Mouse (Mus musculus): ENCODE measurements around the gene Gxylt2. TPM values are rescaled to one million over a fixed set of nuclear protein-coding genes. Genes with fewer than 3 reads are reported as not detected.

The Gxylt2 gene
- polyA plus RNA-seq, 1 experiment from 2014 or later, result 1.3 TPM

DNA sequence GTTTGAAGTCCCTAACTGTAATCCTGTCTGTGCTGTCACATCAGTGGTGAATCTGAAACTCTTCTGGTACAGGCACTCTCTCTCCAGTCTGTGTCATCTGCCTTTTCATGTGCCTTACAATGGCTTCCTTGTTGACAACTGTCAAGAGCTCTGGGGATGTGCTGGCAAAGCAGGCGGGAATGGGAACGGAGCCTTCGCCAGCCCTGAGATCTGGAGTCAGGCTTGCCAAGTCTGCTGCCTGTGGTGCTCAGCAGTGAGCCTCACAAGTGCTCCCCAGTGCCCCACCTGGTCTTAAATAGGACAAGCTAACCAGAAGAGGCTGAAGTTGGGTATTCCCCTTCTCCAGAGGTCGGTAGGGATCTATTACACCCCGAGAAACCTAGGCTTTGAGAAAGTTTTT lies 3.8 kb upstream of the Gxylt2 start:
- no peaks in the 10 kb centered on the region for H3K9me3 ChIP-seq
- DNase-seq (ENCODE audit: extremely low spot score, low spot score), result no peak

DNA sequence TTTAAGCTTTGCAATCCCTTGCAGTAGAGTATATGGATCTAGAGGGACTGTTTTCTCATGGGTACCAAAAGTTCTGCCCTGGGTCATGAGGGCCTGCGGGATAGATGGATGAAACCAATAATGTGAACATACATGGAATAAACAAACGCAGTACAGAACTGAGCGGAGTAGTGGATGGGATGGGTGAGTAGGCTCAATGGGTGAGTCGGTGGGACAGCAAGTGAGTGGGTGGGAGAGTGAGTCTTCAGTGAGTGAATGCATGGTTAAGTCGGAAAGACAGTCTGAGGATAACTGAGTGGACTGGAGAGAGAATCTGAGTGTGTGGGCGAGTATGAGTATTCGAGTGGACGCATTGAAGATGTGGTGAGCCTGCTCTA lies 349 bp upstream of the Gxylt2 start:
- H3K9me3 ChIP-seq, result no peaks in the 10 kb centered on the region
- peak overlapping the region; percentile 84 for H3K4me3 ChIP-seq
- peaks cover 19% of the 10 kb centered on the region for H3K4me1 ChIP-seq
- no peaks in the 10 kb centered on the region for H3K36me3 ChIP-seq (replicated peaks)
- 35% methylated on average over 8 of the region's 8 CpGs for WGBS
- H3K27ac ChIP-seq, result peak overlapping the region; percentile 83; the same call in 1 of the 2 replicates
- no peak for DNase-seq (ENCODE audit: extremely low spot score, low spot score)
- H3K27me3 ChIP-seq (ENCODE audit: poor library complexity, severe bottlenecking), result peaks cover 64% of the 10 kb centered on the region

More for the DNA sequence above, 3.8 kb upstream of the Gxylt2 start:
- H3K4me1 ChIP-seq, result peaks cover 16% of the 10 kb centered on the region
- H3K4me3 ChIP-seq, result no peak overlapping the region
- peaks cover 37% of the 10 kb centered on the region for H3K27me3 ChIP-seq (ENCODE audit: poor library complexity, severe bottlenecking)
- H3K36me3 ChIP-seq (replicated peaks), result no peaks in the 10 kb centered on the region
- WGBS, result 79% methylated on average over 5 of the region's 5 CpGs
- no peak overlapping the region for H3K27ac ChIP-seq

DNA sequence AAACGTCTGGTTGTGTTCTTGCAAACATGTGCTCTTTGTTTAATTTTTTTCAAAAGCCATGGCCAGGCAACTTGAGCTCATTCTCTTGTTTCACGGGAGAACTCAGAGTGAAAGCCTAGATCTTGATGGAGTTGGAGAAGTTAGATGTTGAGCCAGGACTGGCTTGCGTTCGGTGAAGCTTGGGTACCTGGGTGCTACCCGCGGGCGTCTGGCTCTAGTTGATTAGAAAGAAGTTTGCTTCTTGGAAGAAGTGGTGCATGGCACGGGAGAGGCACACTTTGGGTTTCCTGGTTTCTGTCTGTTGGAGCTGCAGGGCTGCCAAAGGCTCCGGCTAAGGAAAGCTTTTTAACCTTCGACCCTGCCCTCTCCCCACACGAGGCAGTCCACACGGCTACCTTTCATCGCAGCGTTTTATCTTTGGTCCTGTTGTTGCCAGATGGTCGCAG lies 855 bp downstream of the Gxylt2 start:
- Histone ChIP-seq H3K4me3 (peak overlapping the region; percentile 84), H3K27ac (peak overlapping the region; percentile 83; the same call in 1 of the 2 replicates), H3K9me3 (no peaks in the 10 kb centered on the region), H3K4me1 (peaks cover 24% of the 10 kb centered on the region), H3K27me3 (ENCODE audit: poor library complexity, severe bottlenecking) (peaks cover 68% of the 10 kb centered on the region), H3K36me3 (replicated peaks) (no peaks in the 10 kb centered on the region)
- DNase-seq (ENCODE audit: extremely low spot score, low spot score), result peak; percentile 30
- WGBS, result 2% methylated on average over 15 of the region's 15 CpGs

DNA sequence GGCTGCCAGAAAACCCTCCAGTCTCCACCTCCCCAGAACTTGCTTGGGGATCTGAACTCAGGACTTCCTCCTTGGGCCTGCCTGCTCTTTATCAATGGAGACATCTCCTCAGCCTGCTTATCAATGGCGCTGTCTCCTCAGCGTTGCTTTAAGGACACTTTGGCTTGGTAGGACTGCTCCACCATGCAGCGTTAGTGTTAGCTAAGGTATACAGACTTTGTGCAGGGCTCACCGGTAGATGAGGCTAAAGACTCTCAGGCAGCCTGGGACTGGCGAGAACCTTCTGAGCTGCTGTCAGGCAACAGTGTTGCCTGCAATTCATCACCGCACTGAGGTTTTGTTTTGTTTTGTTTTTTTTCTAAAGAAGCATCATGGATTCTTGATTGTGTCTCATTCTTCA lies 2.3 kb downstream of the Gxylt2 start:
- 85% methylated on average over 6 of the region's 6 CpGs for WGBS
- Histone ChIP-seq H3K4me1 (peaks cover 24% of the 10 kb centered on the region), H3K9me3 (no peaks in the 10 kb centered on the region), H3K27me3 (ENCODE audit: poor library complexity, severe bottlenecking) (peaks cover 68% of the 10 kb centered on the region), H3K4me3 (no peak overlapping the region), H3K36me3 (replicated peaks) (no peaks in the 10 kb centered on the region), H3K27ac (no peak overlapping the region)
- DNase-seq (ENCODE audit: extremely low spot score, low spot score), result no peak

DNA sequence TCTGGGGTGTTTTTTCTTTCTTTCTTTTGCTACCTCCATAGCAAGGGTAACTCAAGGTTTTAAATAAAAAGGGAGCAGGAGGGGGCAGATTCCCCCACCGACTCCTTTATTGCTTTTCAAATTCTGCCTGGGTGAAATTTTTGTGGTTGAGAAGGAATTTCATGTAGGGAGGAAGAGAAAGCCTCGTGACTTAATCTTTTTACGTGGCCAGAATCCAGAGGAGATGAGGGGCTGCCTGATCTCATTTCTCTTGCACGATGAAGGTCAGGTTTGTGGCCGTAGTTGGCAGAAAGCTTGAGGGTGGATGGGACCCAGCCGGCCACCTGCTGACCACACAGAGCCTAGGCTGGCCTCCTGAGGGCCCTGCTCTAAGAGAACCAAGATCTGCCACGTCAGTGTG lies 3.0 kb downstream of the Gxylt2 start:
- no peak for DNase-seq (ENCODE audit: extremely low spot score, low spot score)
- Histone ChIP-seq H3K9me3 (no peaks in the 10 kb centered on the region), H3K4me3 (no peak overlapping the region), H3K4me1 (peaks cover 24% of the 10 kb centered on the region), H3K27ac (no peak overlapping the region), H3K36me3 (replicated peaks) (no peaks in the 10 kb centered on the region), H3K27me3 (ENCODE audit: poor library complexity, severe bottlenecking) (peaks cover 63% of the 10 kb centered on the region)
- 61% methylated on average over 7 of the region's 7 CpGs for WGBS

DNA sequence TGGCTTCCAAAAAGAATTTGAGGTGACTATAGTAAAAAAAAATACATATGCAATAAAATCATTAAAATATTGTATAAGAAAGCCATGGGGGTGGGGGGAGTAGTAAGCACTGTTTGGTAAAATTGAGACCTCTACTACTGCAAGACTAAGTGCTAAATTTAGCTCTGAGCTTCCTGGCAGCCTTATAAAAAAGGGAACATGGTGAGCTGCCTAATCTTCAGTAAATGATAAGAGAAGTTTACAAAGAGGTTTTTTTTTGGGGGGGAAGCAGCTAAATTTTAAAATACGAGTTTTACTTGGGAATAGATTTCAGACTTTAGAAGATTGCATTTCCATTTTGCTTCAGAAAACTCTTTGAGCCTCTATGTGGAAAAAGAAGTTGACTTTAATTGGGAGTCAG lies 3.7 kb downstream of the Gxylt2 start:
- Histone ChIP-seq H3K36me3 (replicated peaks) (no peaks in the 10 kb centered on the region), H3K27me3 (ENCODE audit: poor library complexity, severe bottlenecking) (peaks cover 56% of the 10 kb centered on the region), H3K4me1 (peaks cover 24% of the 10 kb centered on the region), H3K9me3 (no peaks in the 10 kb centered on the region), H3K4me3 (no peak overlapping the region), H3K27ac (no peak overlapping the region)
- DNase-seq (ENCODE audit: extremely low spot score, low spot score), result no peak
- 86% methylated on average over 1 of the region's 1 CpGs for WGBS

DNA sequence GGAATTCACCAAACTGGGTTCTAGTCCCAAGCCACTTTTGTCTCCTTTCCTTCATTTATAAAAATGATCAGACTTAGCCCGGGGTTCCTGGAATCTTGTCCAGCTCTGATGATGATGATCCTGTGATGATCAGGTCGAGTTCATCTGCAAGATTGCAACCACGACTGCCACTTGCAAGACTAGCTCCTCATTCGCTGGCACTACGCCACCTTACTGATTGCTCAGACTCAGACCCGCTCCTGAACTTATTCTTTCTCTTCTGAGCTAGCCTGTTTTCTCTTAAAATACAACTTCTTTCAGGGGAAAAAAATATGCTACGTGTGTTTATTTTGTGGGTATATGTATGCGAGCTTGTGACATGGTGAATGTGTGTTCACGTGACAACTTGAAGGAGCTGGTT lies 4.5 kb downstream of the Gxylt2 start:
- Histone ChIP-seq H3K4me3 (no peak overlapping the region), H3K27me3 (ENCODE audit: poor library complexity, severe bottlenecking) (peaks cover 49% of the 10 kb centered on the region), H3K4me1 (peaks cover 24% of the 10 kb centered on the region), H3K36me3 (replicated peaks) (no peaks in the 10 kb centered on the region), H3K27ac (no peak overlapping the region), H3K9me3 (no peaks in the 10 kb centered on the region)
- no peak for DNase-seq (ENCODE audit: extremely low spot score, low spot score)
- 90% methylated on average over 9 of the region's 9 CpGs for WGBS

DNA sequence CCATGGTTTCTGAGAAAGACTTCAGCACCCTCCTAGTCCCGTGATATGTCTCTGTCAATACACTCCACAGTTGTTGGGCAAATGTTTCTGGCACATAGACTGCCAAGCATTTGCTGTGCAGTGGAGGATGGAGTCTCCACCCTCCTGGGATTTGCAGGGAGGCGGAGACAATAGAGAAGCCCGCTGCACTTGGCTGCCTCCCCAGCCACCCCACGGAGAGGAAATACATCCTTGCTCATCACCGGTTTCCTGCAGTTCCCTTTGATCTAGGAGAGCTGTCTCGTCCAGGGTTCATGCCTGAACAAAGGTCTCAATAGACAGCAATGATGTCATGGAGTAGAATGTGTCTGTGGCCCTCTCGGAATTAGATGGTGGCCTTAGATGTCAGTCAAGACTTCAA lies 4.9 kb downstream of the Gxylt2 start:
- no peak for DNase-seq (ENCODE audit: extremely low spot score, low spot score)
- H3K9me3 ChIP-seq, result no peaks in the 10 kb centered on the region
- H3K4me1 ChIP-seq, result peaks cover 21% of the 10 kb centered on the region
- H3K36me3 ChIP-seq (replicated peaks), result no peaks in the 10 kb centered on the region
- 41% methylated on average over 7 of the region's 7 CpGs for WGBS
- no peak overlapping the region for H3K27ac ChIP-seq
- peaks cover 44% of the 10 kb centered on the region for H3K27me3 ChIP-seq (ENCODE audit: poor library complexity, severe bottlenecking)
- no peak overlapping the region for H3K4me3 ChIP-seq

DNA sequence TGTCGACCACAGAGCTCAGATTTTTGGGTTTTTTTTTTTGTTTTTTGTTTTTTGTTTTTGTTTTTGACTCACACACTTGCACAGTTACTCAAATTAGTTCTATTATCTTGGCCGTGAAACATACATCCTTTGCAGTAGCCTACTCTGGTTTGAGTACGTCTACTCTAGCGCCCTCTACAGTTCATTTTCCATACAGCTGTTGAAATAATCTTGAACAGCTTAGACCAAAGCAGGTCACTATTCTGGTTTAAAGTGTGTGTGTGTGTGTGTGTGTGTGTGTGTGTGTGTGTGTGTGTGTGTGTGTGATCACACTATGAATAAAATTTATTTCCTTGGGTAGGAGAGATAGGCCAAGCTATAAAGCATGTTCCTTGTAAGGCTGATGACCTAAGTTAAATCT lies 5.6 kb downstream of the Gxylt2 start:
- no peak overlapping the region for H3K4me3 ChIP-seq
- peaks cover 37% of the 10 kb centered on the region for H3K27me3 ChIP-seq (ENCODE audit: poor library complexity, severe bottlenecking)
- 41% methylated on average over 4 of the region's 4 CpGs for WGBS
- H3K27ac ChIP-seq, result no peak overlapping the region
- no peaks in the 10 kb centered on the region for H3K9me3 ChIP-seq
- DNase-seq (ENCODE audit: extremely low spot score, low spot score), result no peak
- no peaks in the 10 kb centered on the region for H3K36me3 ChIP-seq (replicated peaks)
- peaks cover 14% of the 10 kb centered on the region for H3K4me1 ChIP-seq

DNA sequence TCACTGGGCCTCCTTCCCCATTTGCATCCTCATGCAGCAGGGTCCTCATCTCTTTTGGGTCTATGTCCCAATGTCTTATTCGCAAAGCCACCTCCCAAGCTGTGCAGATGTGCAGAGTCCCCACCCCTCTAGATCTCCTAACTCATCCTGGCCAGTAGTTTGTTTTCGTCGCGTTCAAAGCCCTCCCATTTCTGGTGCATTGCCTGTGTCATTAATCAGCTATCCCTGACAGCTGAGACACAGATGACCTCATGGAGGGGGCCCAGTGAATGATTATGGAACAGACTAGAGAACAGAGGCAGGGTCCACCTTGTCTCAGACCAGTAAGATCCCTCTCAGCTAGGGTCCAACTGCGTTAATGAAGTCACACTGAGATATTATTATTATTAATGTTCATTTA lies 6.3 kb downstream of the Gxylt2 start:
- Histone ChIP-seq H3K36me3 (replicated peaks) (no peaks in the 10 kb centered on the region), H3K9me3 (no peaks in the 10 kb centered on the region), H3K27me3 (ENCODE audit: poor library complexity, severe bottlenecking) (peaks cover 30% of the 10 kb centered on the region), H3K4me1 (peaks cover 7% of the 10 kb centered on the region), H3K4me3 (no peak overlapping the region), H3K27ac (no peak overlapping the region)
- 96% methylated on average over 5 of the region's 5 CpGs for WGBS
- DNase-seq (ENCODE audit: extremely low spot score, low spot score), result no peak

DNA sequence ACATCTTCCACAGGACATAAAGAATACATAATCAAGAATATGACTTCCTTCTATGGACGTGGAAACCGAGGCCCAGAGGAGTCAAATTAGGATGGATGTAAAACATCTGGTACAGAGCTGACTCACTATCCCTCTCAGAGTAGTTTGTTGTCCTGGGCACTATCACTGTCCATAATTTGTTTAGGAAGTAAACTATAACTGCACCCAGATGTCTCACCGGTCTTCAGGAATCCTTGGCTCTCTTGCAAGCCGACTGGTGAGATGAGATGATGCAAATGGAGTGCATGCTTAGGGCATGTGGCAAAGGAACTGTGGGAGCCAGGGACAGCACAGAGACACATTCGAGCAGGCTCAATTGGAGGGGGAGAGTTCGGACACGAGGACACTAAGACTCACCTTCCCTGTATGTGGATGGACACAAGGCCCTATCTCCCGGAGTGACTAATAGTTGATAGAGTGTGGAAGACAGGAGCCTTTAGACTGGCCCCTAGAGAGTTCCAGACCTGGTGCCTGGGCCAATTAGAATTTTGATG lies 10.8 kb downstream of the Gxylt2 start:
- H3K4me1 ChIP-seq, result no peaks in the 10 kb centered on the region
- H3K27me3 ChIP-seq (ENCODE audit: poor library complexity, severe bottlenecking), result no peaks in the 10 kb centered on the region
- H3K4me3 ChIP-seq, result no peak overlapping the region
- WGBS, result 80% methylated on average over 8 of the region's 8 CpGs
- no peaks in the 10 kb centered on the region for H3K36me3 ChIP-seq (replicated peaks)
- no peak for DNase-seq (ENCODE audit: extremely low spot score, low spot score)
- no peak overlapping the region for H3K27ac ChIP-seq
- no peaks in the 10 kb centered on the region for H3K9me3 ChIP-seq

DNA sequence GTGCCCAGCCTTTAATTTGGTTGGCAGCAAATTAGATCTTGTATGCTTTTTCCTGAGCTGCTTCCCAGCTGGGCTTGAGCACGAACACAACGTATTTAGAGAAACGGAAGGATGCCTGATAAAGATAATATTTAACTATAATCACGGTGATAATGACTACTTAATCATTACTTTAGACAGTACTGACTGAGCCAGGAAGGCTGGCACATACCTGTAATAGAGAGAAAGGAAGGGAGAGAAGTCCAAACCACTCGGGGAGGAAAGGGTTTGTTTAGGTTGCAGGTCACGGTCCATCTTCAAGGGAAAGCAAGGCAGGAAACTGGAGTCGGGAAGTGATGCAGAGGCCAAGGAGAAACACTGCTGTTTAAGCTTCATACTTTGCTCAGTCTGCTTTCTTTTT lies 11.6 kb downstream of the Gxylt2 start:
- Histone ChIP-seq H3K4me1 (peaks cover 2% of the 10 kb centered on the region; the same call in 1 of the 2 replicates), H3K4me3 (no peak overlapping the region), H3K27ac (no peak overlapping the region), H3K27me3 (ENCODE audit: poor library complexity, severe bottlenecking) (no peaks in the 10 kb centered on the region), H3K36me3 (replicated peaks) (no peaks in the 10 kb centered on the region), H3K9me3 (no peaks in the 10 kb centered on the region)
- 86% methylated on average over 7 of the region's 7 CpGs for WGBS
- DNase-seq (ENCODE audit: extremely low spot score, low spot score), result no peak

DNA sequence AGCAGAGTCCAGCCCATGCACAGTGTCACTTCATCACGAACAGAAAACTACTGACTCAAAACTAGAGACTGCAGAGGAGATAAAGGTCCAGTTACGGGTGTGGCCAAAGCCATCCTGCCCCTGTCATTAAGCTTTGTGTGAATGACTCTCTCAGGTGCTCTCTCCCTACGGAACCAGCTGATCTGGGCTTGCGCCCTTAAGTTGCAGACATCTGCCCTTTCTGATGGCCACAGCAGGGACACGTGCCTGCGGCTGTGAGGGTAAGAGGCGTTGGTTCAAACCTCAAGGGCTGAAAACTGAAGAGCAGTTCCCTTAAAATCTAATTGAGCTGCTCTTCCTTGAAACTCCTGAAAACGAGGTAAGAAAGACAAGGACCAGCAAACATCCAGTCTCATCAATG lies 12.3 kb downstream of the Gxylt2 start:
- H3K27ac ChIP-seq, result no peak overlapping the region
- H3K27me3 ChIP-seq (ENCODE audit: poor library complexity, severe bottlenecking), result no peaks in the 10 kb centered on the region
- no peaks in the 10 kb centered on the region for H3K9me3 ChIP-seq
- H3K4me1 ChIP-seq, result peaks cover 9% of the 10 kb centered on the region; the same call in 1 of the 2 replicates
- H3K4me3 ChIP-seq, result no peak overlapping the region
- DNase-seq (ENCODE audit: extremely low spot score, low spot score), result no peak
- WGBS, result 79% methylated on average over 8 of the region's 8 CpGs
- H3K36me3 ChIP-seq (replicated peaks), result no peaks in the 10 kb centered on the region

DNA sequence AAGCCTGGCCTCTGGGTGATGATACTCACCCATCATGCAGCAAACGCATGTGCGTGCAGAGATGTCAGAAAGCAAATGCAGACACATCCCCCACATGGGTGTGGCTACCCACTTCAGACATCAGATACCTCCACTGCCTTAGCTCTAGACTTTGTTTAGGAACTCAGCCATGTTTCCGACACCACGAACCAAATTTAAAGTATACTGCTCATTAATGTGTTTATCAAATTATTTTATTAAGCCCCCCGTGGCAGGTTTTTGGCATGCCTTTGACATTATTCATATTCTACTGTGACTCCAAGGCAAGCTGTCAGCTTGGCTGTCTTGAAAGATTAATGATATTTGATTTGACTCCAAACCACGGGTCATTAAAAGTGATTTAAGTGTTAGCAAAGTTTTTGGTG lies 15.6 kb downstream of the Gxylt2 start:
- Histone ChIP-seq H3K27ac (no peak overlapping the region), H3K36me3 (replicated peaks) (no peaks in the 10 kb centered on the region), H3K4me3 (no peak overlapping the region), H3K9me3 (no peaks in the 10 kb centered on the region), H3K27me3 (ENCODE audit: poor library complexity, severe bottlenecking) (no peaks in the 10 kb centered on the region), H3K4me1 (peaks cover 13% of the 10 kb centered on the region)
- DNase-seq (ENCODE audit: extremely low spot score, low spot score), result no peak
- 94% methylated on average over 6 of the region's 6 CpGs for WGBS
